Mouse (Mus musculus): ENCODE results near the gene 2010111I01Rik. TPM values are rescaled to one million over a fixed set of nuclear protein-coding genes. Genes with fewer than 3 reads are reported as not detected.

The 2010111I01Rik gene
- polyA plus RNA-seq, 1 experiment from 2014 or later, result 197 TPM

DNA sequence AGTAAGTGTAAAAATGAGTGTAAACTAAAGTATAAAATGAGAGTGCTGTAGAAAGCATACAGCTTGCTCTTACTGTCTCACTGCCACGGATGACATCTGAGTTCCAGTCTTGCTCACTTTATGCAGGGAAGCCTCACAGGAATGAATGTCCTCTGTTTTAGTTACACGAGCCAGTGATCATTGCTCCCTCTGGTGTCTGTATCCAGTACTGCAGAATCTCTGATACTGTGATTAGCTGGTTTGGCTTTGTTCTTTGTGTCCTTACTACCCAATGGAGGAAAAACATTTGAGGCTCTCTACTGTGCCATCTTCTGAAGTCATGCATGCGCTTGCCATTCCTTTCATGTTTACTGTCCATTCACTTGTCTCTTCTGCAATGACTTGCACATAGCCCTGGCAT is 391.9 kb downstream of the 2010111I01Rik start:
- no peak for ATAC-seq (ENCODE audit: insufficient number of reproducible peaks, low FRiP score, low TSS enrichment, low read depth)
- WGBS, result 37% methylated on average over 3 of the region's 3 CpGs

DNA sequence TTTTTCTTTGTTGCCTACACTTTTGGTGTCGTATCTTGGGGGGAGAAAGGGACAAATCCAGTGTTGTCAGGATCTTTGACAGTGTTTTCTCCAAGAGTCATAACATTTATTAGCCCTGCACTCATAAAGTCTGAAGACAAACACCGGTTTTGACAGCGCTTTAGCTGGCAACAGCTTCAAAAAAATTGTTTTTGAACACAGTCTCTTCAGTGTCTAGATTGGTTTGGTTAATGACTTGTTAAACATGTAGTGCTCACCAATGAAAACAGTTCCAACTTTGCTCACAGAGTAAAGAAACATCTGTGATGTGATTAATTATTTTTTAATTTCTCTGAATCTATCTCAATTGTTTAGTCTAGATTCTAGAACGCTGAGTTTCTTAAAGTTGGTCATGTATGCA is 394.7 kb downstream of the 2010111I01Rik start:
- Histone ChIP-seq H3K36me3 (no peaks in the 10 kb centered on the region), H3K9me3 (replicated peaks) (no peaks in the 10 kb centered on the region), H3K27ac (replicated peaks) (no peak overlapping the region), H3K4me1 (no peaks in the 10 kb centered on the region), H3K4me3 (replicated peaks) (no peak overlapping the region), H3K4me2 (replicated peaks) (no peak overlapping the region), H3K9ac (no peak overlapping the region), H3K27me3 (no peaks in the 10 kb centered on the region)
- ATAC-seq (ENCODE audit: insufficient number of reproducible peaks, low FRiP score, low TSS enrichment, low read depth), result no peak
- 86% methylated on average over 4 of the region's 4 CpGs for WGBS

More for the DNA sequence above, 391.9 kb downstream of the 2010111I01Rik start:
- Histone ChIP-seq H3K4me1 (no peaks in the 10 kb centered on the region), H3K4me2 (replicated peaks) (no peak overlapping the region), H3K4me3 (replicated peaks) (no peak overlapping the region), H3K9ac (no peak overlapping the region), H3K27me3 (no peaks in the 10 kb centered on the region), H3K9me3 (replicated peaks) (no peaks in the 10 kb centered on the region), H3K27ac (replicated peaks) (no peak overlapping the region), H3K36me3 (no peaks in the 10 kb centered on the region)

DNA sequence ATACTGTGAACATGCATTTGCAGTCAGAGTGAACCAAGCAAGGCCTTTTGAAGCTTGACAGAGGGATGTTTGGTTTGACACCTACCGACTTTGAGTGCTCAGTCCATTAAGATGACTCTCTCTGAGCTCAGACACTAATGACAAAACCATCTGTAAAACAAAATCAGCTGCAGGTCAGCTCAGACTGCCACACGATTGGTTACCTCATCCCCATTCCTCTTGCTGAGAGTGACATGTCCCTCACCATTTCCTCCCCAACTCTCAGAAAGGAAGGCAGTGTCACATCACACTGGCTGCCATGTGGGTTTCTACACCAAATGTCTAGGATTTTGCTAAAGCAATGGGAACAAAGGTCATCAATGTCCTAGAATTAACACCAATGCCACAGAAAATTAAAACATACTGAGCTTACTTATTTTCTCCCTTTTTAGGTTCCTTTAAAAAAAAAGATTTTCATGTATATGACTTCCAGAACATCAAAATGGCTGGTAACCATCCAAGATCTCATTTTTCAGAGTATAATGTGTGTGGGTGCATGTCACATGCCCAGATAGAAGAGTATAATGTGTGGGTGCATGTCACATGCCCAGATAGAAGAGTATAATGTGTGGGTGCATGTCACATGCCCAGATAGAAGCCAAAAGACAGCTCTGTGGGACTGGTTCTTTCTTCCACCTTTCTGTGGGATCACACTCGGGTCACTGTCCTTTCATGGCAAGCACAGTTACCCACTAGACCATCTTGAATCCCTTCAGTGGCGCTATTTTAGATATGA is 395.6 kb downstream of the 2010111I01Rik start:
- H3K9ac ChIP-seq, result no peak overlapping the region
- H3K4me2 ChIP-seq (replicated peaks), result no peak overlapping the region
- H3K9me3 ChIP-seq (replicated peaks), result no peaks in the 10 kb centered on the region
- no peak overlapping the region for H3K4me3 ChIP-seq (replicated peaks)
- 77% methylated on average over 4 of the region's 4 CpGs for WGBS
- H3K27me3 ChIP-seq, result no peaks in the 10 kb centered on the region
- no peaks in the 10 kb centered on the region for H3K36me3 ChIP-seq
- H3K4me1 ChIP-seq, result no peaks in the 10 kb centered on the region
- ATAC-seq (ENCODE audit: insufficient number of reproducible peaks, low FRiP score, low TSS enrichment, low read depth), result no peak
- no peak overlapping the region for H3K27ac ChIP-seq (replicated peaks)

DNA sequence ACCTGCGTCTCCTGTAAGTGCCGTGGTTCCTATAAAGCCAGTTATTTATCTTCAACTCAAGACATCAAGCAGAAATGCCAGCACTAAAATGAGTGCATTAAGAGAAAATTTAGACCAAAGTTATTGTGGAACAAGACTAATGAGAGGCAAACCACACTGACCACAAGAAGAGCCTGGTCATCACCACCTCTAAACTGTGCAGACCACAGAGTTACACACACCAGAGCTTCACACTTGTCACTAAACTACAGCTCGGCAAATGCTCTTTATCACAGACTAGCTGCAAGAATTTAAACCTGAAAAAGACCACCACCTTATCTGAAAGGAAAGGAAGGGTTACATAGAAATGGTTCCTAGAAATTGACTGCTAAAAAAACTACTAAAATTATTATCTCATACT is 397.1 kb downstream of the 2010111I01Rik start:
- no peaks in the 10 kb centered on the region for H3K27me3 ChIP-seq
- no peak for ATAC-seq (ENCODE audit: insufficient number of reproducible peaks, low FRiP score, low TSS enrichment, low read depth)
- H3K4me3 ChIP-seq (replicated peaks), result no peak overlapping the region
- H3K9ac ChIP-seq, result no peak overlapping the region
- no peaks in the 10 kb centered on the region for H3K9me3 ChIP-seq (replicated peaks)
- H3K4me2 ChIP-seq (replicated peaks), result no peak overlapping the region
- no peaks in the 10 kb centered on the region for H3K36me3 ChIP-seq
- H3K27ac ChIP-seq (replicated peaks), result no peak overlapping the region
- 77% methylated on average over 3 of the region's 3 CpGs for WGBS
- H3K4me1 ChIP-seq, result no peaks in the 10 kb centered on the region

DNA sequence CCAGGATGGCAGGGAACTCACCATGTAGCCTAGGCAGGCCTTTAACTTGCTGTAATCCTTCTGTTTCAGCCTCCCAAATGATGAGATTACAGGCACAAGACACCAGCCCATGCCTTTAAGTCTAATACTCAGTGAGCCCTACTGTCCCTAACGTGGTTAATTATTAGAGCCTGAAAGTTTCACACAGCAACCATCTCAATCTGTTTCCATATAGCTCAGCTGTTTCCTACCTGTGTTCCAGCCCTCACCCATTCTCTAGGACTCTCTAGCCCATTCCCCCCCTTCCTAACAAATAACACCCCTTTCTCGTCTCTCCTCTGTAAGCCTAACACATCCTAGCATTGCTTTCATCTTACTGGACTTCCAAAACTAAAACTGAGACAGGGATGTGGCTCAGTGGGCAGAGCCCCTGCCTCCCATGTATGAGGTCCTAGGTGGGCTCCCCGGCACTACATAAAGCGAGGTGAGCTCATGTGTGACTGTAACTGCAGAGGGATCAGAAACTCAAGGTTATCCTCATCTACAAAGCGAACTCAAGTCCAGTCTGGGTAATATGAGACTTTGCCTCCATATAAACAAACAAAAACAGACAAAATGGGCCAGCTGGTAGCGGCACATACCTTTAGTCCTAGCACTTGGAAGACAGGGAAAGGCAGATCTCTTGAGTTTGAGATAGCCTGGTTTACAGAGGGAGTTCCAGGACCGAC is 408.9 kb downstream of the 2010111I01Rik start:
- ATAC-seq (ENCODE audit: insufficient number of reproducible peaks, low FRiP score, low TSS enrichment, low read depth), result no peak
- H3K4me2 ChIP-seq (replicated peaks), result no peak overlapping the region
- H3K9me3 ChIP-seq (replicated peaks), result no peaks in the 10 kb centered on the region
- no peaks in the 10 kb centered on the region for H3K27me3 ChIP-seq
- 79% methylated on average over 7 of the region's 7 CpGs for WGBS
- H3K36me3 ChIP-seq, result no peaks in the 10 kb centered on the region
- 0 out of 2 replicates have a peak overlapping the region, but pooled peaks have one; percentile 34 for H3K27ac ChIP-seq (replicated peaks)
- no peak overlapping the region for H3K4me3 ChIP-seq (replicated peaks)
- no peaks in the 10 kb centered on the region; the same call in 1 of the 2 replicates for H3K4me1 ChIP-seq
- no peak overlapping the region for H3K9ac ChIP-seq

MicroRNAs encoded within 50 kb of the gene (microRNA counts, 519-probe panel; counts per million panel counts)
- microRNA mmu-miR-23b (4,009 counts per million, percentile 93 among the panel's probes with 10 or more counts), microRNA mmu-miR-24 (3,363 counts per million, percentile 80 among the panel's probes with 10 or more counts), microRNA mmu-miR-27b (2,957 counts per million, percentile 71 among the panel's probes with 10 or more counts)

Small RNAs within 50 kb of the gene (microRNA-seq; reads per million reads assigned to microRNA genes)
- gene Mir23b (ENCODE audit: borderline number of aligned reads), result 52,800 reads per million, percentile 99 among the genes with 10 or more reads in this experiment
- gene Mir24-1 (ENCODE audit: borderline number of aligned reads), result not detected
- 3,546 reads per million, percentile 87 among the genes with 10 or more reads in this experiment for gene Mir27b (ENCODE audit: borderline number of aligned reads)
- not detected for gene Mir3074-1 (ENCODE audit: borderline number of aligned reads)

Other genes starting within 250 kb of the 2010111I01Rik start
- 23.1 and 25.8 TPM in 2 replicates for gene Platr25, start 204.2 kb upstream of the 2010111I01Rik start, polyA plus RNA-seq (2015; fragmentation: Nextera tagmentation; extraction: Ambion mirVana)
- gene Gm5141, start 179.1 kb upstream of the 2010111I01Rik start, polyA plus RNA-seq (2015; fragmentation: Nextera tagmentation; extraction: Ambion mirVana), result 8.0 and 9.0 TPM in 2 replicates
- 2.6 and 2.9 TPM in 2 replicates for gene Fbp2, start 106.5 kb upstream of the 2010111I01Rik start, polyA plus RNA-seq (2015; fragmentation: Nextera tagmentation; extraction: Ambion mirVana)
- 3.5 and 5.2 TPM in 2 replicates for gene Fbp1, start 76.6 kb upstream of the 2010111I01Rik start, polyA plus RNA-seq (2015; fragmentation: Nextera tagmentation; extraction: Ambion mirVana)